Comparison of ENCODE assay signal across 8 mouse cellular contexts in genomic region chr11:100762831-100763230, GRCm38 (mm10). TPM values are rescaled to one million over a fixed set of nuclear protein-coding genes. Genes with fewer than 3 reads are reported as not detected.
DNase-seq lines count a peak whose midpoint lies in the region; ATAC-seq and TF ChIP-seq lines count a peak whose summit lies in the region.
"Had no signal": no experiment of that assay in that cellular context is flagged by ENCODE, and none has a peak within 500 bp of the region (broad histone marks: within the 10 kb centered on the region; RNA-seq: fewer than 3 reads in every experiment).

Gene Hcrt (minus strand): TSS chr11:100762931.

- no peak for DNase-seq in lung, embryonic 14.5 days
- no peak for DNase-seq in lung, adult 18-20 months
- DNase-seq in forebrain, embryonic 10.5 days (ENCODE audit: extremely low spot score, low spot score): no peak
- DNase-seq in limb, embryonic 10.5 days (ENCODE audit: low spot score): no peak
- DNase-seq in layer of hippocampus, adult 18-20 months (ENCODE audit: low spot score in 2 of 2): no peak

- no peak for ATAC-seq in lung, embryonic 14.5 days (ENCODE audit: insufficient read depth)
- ATAC-seq in neural tube, embryonic 15.5 days (ENCODE audit: low FRiP score): no peak
- ATAC-seq in granulocyte monocyte progenitor cell, adult 5-6 weeks (replicated peaks; ENCODE audit: poor library complexity, severe bottlenecking): no peak

- TF ChIP-seq CTCF in lung, embryonic 14.5 days (IDR thresholded peaks at IDR 0.05; ENCODE audit: low read depth): no peak

- no peaks in the 10 kb centered on the region for H3K9me3 ChIP-seq in lung, embryonic 14.5 days (ENCODE audit: low read depth, low read length)
- H3K9me3 ChIP-seq in forebrain, embryonic 10.5 days: no peaks in the 10 kb centered on the region
- H3K9me3 ChIP-seq in limb, embryonic 10.5 days (replicated peaks): no peaks in the 10 kb centered on the region
- no peaks in the 10 kb centered on the region for H3K9me3 ChIP-seq in neural tube, embryonic 15.5 days (replicated peaks)

- H3K36me3 ChIP-seq in lung, embryonic 14.5 days (ENCODE audit: insufficient read depth): no peaks in the 10 kb centered on the region
- no peaks in the 10 kb centered on the region for H3K36me3 ChIP-seq in forebrain, embryonic 10.5 days (replicated peaks)
- H3K36me3 ChIP-seq in limb, embryonic 10.5 days: no peaks in the 10 kb centered on the region
- no peaks in the 10 kb centered on the region for H3K36me3 ChIP-seq in neural tube, embryonic 15.5 days

- no peaks in the 10 kb centered on the region; the same call in 1 of the 2 replicates for H3K4me1 ChIP-seq in lung, embryonic 14.5 days (ENCODE audit: insufficient read depth)
- peaks cover 32% of the 10 kb centered on the region for H3K4me1 ChIP-seq in forebrain, embryonic 10.5 days
- H3K4me1 ChIP-seq in limb, embryonic 10.5 days: peaks cover 24% of the 10 kb centered on the region
- peaks cover 35% of the 10 kb centered on the region for H3K4me1 ChIP-seq in neural tube, embryonic 15.5 days

- WGBS in lung, embryonic 14.5 days: 76% methylated on average over 7 of the region's 7 CpGs
- WGBS in forebrain, embryonic 10.5 days: 90% methylated on average over 7 of the region's 7 CpGs
- 89% methylated on average over 7 of the region's 7 CpGs for WGBS in limb, embryonic 10.5 days
- 94% methylated on average over 7 of the region's 7 CpGs for WGBS in neural tube, embryonic 15.5 days

- H3K4me2 ChIP-seq in lung, embryonic 14.5 days: peak within 1 kb of the TSS; percentile 76
- peak within 1 kb of the TSS; percentile 76 for H3K4me2 ChIP-seq in neural tube, embryonic 15.5 days

- H3K27me3 ChIP-seq in lung, embryonic 14.5 days (ENCODE audit: insufficient read depth, low read length): peaks cover 43% of the 10 kb centered on the region
- H3K27me3 ChIP-seq in forebrain, embryonic 10.5 days (ENCODE audit: poor library complexity, severe bottlenecking): peaks cover 51% of the 10 kb centered on the region
- peaks cover 57% of the 10 kb centered on the region for H3K27me3 ChIP-seq in limb, embryonic 10.5 days (ENCODE audit: low read depth, poor library complexity, severe bottlenecking)
- 0 out of 2 replicates have a peak, but pooled peaks cover 5% of the 10 kb centered on the region for H3K27me3 ChIP-seq in neural tube, embryonic 15.5 days (replicated peaks)

- peak within 1 kb of the TSS; percentile 40 for H3K4me3 ChIP-seq in lung, embryonic 14.5 days (ENCODE audit: low read depth, low read length)
- H3K4me3 ChIP-seq in forebrain, embryonic 10.5 days: peak within 1 kb of the TSS; percentile 55
- H3K4me3 ChIP-seq in limb, embryonic 10.5 days: peak within 1 kb of the TSS; percentile 56
- peak within 1 kb of the TSS; percentile 45 for H3K4me3 ChIP-seq in neural tube, embryonic 15.5 days (replicated peaks)

- H3K9ac ChIP-seq in lung, embryonic 14.5 days: peak within 1 kb of the TSS; percentile 40
- H3K9ac ChIP-seq in neural tube, embryonic 15.5 days (replicated peaks): peak within 1 kb of the TSS; percentile 47

- no peak within 1 kb of the TSS for H3K27ac ChIP-seq in lung, embryonic 14.5 days (ENCODE audit: low read depth)
- H3K27ac ChIP-seq in forebrain, embryonic 10.5 days: peak within 1 kb of the TSS; percentile 69
- peak within 1 kb of the TSS; percentile 11; the same call in 1 of the 2 replicates for H3K27ac ChIP-seq in limb, embryonic 10.5 days
- peak within 1 kb of the TSS; percentile 69; the same call in 1 of the 2 replicates for H3K27ac ChIP-seq in neural tube, embryonic 15.5 days (replicated peaks)

RNA-seq across cellular contexts. Expression of gene Hcrt, which starts in this region (rescaled TPM):
- polyA plus RNA-seq in lung, embryonic 14.5 days (2014; fragmentation: Nextera tagmentation; extraction: Ambion mirVana): not detected in 2 replicates
- polyA plus RNA-seq in forebrain, embryonic 10.5 days (2016; fragmentation: Nextera tagmentation; extraction: Ambion mirVana): not detected in 2 replicates
- not detected in 2 replicates for polyA plus RNA-seq in limb, embryonic 10.5 days (2016; fragmentation: Nextera tagmentation; extraction: Ambion mirVana)
- 0.33 and 0.75 TPM in 2 replicates for polyA plus RNA-seq in neural tube, embryonic 15.5 days (2015; fragmentation: Nextera tagmentation; extraction: Ambion mirVana)
- total RNA-seq in layer of hippocampus, adult 18-20 months (2021): not detected
- not detected in 2 replicates for total RNA-seq in granulocyte monocyte progenitor cell, adult 5-6 weeks (2014; fragmentation: Nextera tagmentation)
- total RNA-seq in granulocyte monocyte progenitor cell, adult 5-6 weeks (2017): not detected in 2 replicates
- total RNA-seq: hematopoietic stem cell, adult 5-6 weeks had no signal
